Mouse (Mus musculus): Measurements from ENCODE around the gene Ablim2. TPM values are rescaled to one million over a fixed set of nuclear protein-coding genes. Genes with fewer than 3 reads are reported as not detected.

Ablim2 gene
- total RNA-seq, 1 experiment, result 1.6 TPM

GRCm38 (mm10) chr5:35853463-35853862, 95.8 kb downstream of the Ablim2 start:
- H3K4me3 ChIP-seq (ENCODE audit: insufficient read depth in 1 of 2, low read depth in 1 of 2, low read length in 2 of 2, poor library complexity in 1 of 2, severe bottlenecking in 1 of 2), result no peak overlapping the region
- H3K9ac ChIP-seq (ENCODE audit: insufficient read depth, low read depth, low read length, poor library complexity, severe bottlenecking), result no peak overlapping the region
- peaks cover 0 to 16% of the 10 kb centered on the region in 2 experiments; a peak in 3 of 4 replicates for H3K4me1 ChIP-seq (ENCODE audit: control insufficient read depth in 2 of 2, insufficient read depth in 2 of 2, low read length in 2 of 2, poor library complexity in 1 of 2)
- H3K27ac ChIP-seq (ENCODE audit: insufficient read depth, low read depth, low read length, poor library complexity, severe bottlenecking), result no peak overlapping the region
- H3K9me3 ChIP-seq (ENCODE audit: control insufficient read depth, insufficient read depth, low read depth, low read length), result no peaks in the 10 kb centered on the region
- DNase-seq (ENCODE audit: low read depth, low spot score), result no peak
- no peaks in the 10 kb centered on the region for H3K36me3 ChIP-seq (ENCODE audit: control insufficient read depth, insufficient read depth, low read length, poor library complexity, severe bottlenecking)
- in situ Hi-C loops (cut with MboI; ENCODE audit: low sequenced_read_pairs in 2 of 2, unreplicated experiment in 2 of 2), result loop anchor here in 1 of 2 experiments (10.0 kb wide), 1 partner anchor 259 kb away; no protein-coding TSS in a partner anchor
- no peak for TF ChIP-seq ZNF384 (IDR thresholded peaks at IDR 0.05; ENCODE audit: low read depth, low read length)
- TF ChIP-seq ZC3H11A (IDR thresholded peaks at IDR 0.05; ENCODE audit: borderline replicate concordance, low read depth, low read length), result no peak
- TF ChIP-seq HCFC1 (IDR thresholded peaks at IDR 0.05; ENCODE audit: borderline replicate concordance, insufficient read depth, low read length), result no peak
- no peak for TF ChIP-seq MAFK (IDR thresholded peaks at IDR 0.05; ENCODE audit: insufficient read depth, low read depth, low read length)
- TF ChIP-seq CHD2 (IDR thresholded peaks at IDR 0.05; ENCODE audit: low read depth, low read length), result no peak

- Histone ChIP-seq H3K4me3 (ENCODE audit: insufficient read depth in 1 of 2, low read depth in 1 of 2, low read length in 2 of 2, poor library complexity in 1 of 2, severe bottlenecking in 1 of 2) (no peak overlapping the region), H3K9ac (ENCODE audit: insufficient read depth, low read depth, low read length, poor library complexity, severe bottlenecking) (no peak overlapping the region), H3K4me1 (ENCODE audit: control insufficient read depth in 2 of 2, insufficient read depth in 2 of 2, low read length in 2 of 2, poor library complexity in 1 of 2) (peaks cover 0 to 10% of the 10 kb centered on the region in 2 experiments; a peak in 2 of 4 replicates), H3K27ac (ENCODE audit: insufficient read depth, low read depth, low read length, poor library complexity, severe bottlenecking) (no peak overlapping the region), H3K9me3 (ENCODE audit: control insufficient read depth, insufficient read depth, low read depth, low read length) (no peaks in the 10 kb centered on the region), H3K36me3 (ENCODE audit: control insufficient read depth, insufficient read depth, low read length, poor library complexity, severe bottlenecking) (no peaks in the 10 kb centered on the region)
- in situ Hi-C loops (cut with MboI; ENCODE audit: low sequenced_read_pairs in 2 of 2, unreplicated experiment in 2 of 2), result loop anchor here in 1 of 2 experiments (10.0 kb wide), 1 partner anchor 261 kb away; no protein-coding TSS in a partner anchor
- no peak for DNase-seq (ENCODE audit: low read depth, low spot score)
- TF ChIP-seq ZNF384 (IDR thresholded peaks at IDR 0.05; ENCODE audit: low read depth, low read length) (no peak), ZC3H11A (IDR thresholded peaks at IDR 0.05; ENCODE audit: borderline replicate concordance, low read depth, low read length) (no peak), MAFK (IDR thresholded peaks at IDR 0.05; ENCODE audit: insufficient read depth, low read depth, low read length) (no peak), HCFC1 (IDR thresholded peaks at IDR 0.05; ENCODE audit: borderline replicate concordance, insufficient read depth, low read length) (no peak), CHD2 (IDR thresholded peaks at IDR 0.05; ENCODE audit: low read depth, low read length) (no peak)
Observed at GRCm38 (mm10) chr5:35856245-35856644, 98.6 kb downstream of the Ablim2 start.

GRCm38 (mm10) chr5:35858069-35858468, 100.4 kb downstream of the Ablim2 start:
- Histone ChIP-seq H3K36me3 (ENCODE audit: control insufficient read depth, insufficient read depth, low read length, poor library complexity, severe bottlenecking) (no peaks in the 10 kb centered on the region), H3K4me1 (ENCODE audit: control insufficient read depth in 2 of 2, insufficient read depth in 2 of 2, low read length in 2 of 2, poor library complexity in 1 of 2) (no peaks in the 10 kb centered on the region), H3K9ac (ENCODE audit: insufficient read depth, low read depth, low read length, poor library complexity, severe bottlenecking) (no peak overlapping the region), H3K4me3 (ENCODE audit: insufficient read depth in 1 of 2, low read depth in 1 of 2, low read length in 2 of 2, poor library complexity in 1 of 2, severe bottlenecking in 1 of 2) (no peak overlapping the region), H3K9me3 (ENCODE audit: control insufficient read depth, insufficient read depth, low read depth, low read length) (no peaks in the 10 kb centered on the region), H3K27ac (ENCODE audit: insufficient read depth, low read depth, low read length, poor library complexity, severe bottlenecking) (no peak overlapping the region)
- in situ Hi-C loops (cut with MboI; ENCODE audit: low sequenced_read_pairs in 2 of 2, unreplicated experiment in 2 of 2), result loop anchor here in 1 of 2 experiments (10.0 kb wide), 1 partner anchor 263 kb away; no protein-coding TSS in a partner anchor
- DNase-seq (ENCODE audit: low read depth, low spot score), result peak; percentile 78
- peak; percentile 87 for TF ChIP-seq ZC3H11A (IDR thresholded peaks at IDR 0.05; ENCODE audit: borderline replicate concordance, low read depth, low read length)
- no peak for TF ChIP-seq MAFK (IDR thresholded peaks at IDR 0.05; ENCODE audit: insufficient read depth, low read depth, low read length)
- TF ChIP-seq CHD2 (IDR thresholded peaks at IDR 0.05; ENCODE audit: low read depth, low read length), result no peak
- no peak for TF ChIP-seq HCFC1 (IDR thresholded peaks at IDR 0.05; ENCODE audit: borderline replicate concordance, insufficient read depth, low read length)
- TF ChIP-seq ZNF384 (IDR thresholded peaks at IDR 0.05; ENCODE audit: low read depth, low read length), result no peak

GRCm38 (mm10) chr5:35861456-35861855, 103.8 kb downstream of the Ablim2 start:
- no peak for TF ChIP-seq MAFK (IDR thresholded peaks at IDR 0.05; ENCODE audit: insufficient read depth, low read depth, low read length)
- TF ChIP-seq CHD2 (IDR thresholded peaks at IDR 0.05; ENCODE audit: low read depth, low read length), result no peak
- no peak for TF ChIP-seq HCFC1 (IDR thresholded peaks at IDR 0.05; ENCODE audit: borderline replicate concordance, insufficient read depth, low read length)
- TF ChIP-seq ZNF384 (IDR thresholded peaks at IDR 0.05; ENCODE audit: low read depth, low read length), result no peak
- TF ChIP-seq ZC3H11A (IDR thresholded peaks at IDR 0.05; ENCODE audit: borderline replicate concordance, low read depth, low read length), result no peak
- DNase-seq (ENCODE audit: low read depth, low spot score), result no peak
- Histone ChIP-seq H3K36me3 (ENCODE audit: control insufficient read depth, insufficient read depth, low read length, poor library complexity, severe bottlenecking) (no peaks in the 10 kb centered on the region), H3K27ac (ENCODE audit: insufficient read depth, low read depth, low read length, poor library complexity, severe bottlenecking) (no peak overlapping the region), H3K4me1 (ENCODE audit: control insufficient read depth in 2 of 2, insufficient read depth in 2 of 2, low read length in 2 of 2, poor library complexity in 1 of 2) (no peaks in the 10 kb centered on the region), H3K9me3 (ENCODE audit: control insufficient read depth, insufficient read depth, low read depth, low read length) (no peaks in the 10 kb centered on the region), H3K4me3 (ENCODE audit: insufficient read depth in 1 of 2, low read depth in 1 of 2, low read length in 2 of 2, poor library complexity in 1 of 2, severe bottlenecking in 1 of 2) (no peak overlapping the region), H3K9ac (ENCODE audit: insufficient read depth, low read depth, low read length, poor library complexity, severe bottlenecking) (no peak overlapping the region)
- in situ Hi-C loops (cut with MboI; ENCODE audit: low sequenced_read_pairs in 2 of 2, unreplicated experiment in 2 of 2), result no loop called here
